ENCODE assay signal across 10 mouse cellular contexts in the genomic region with DNA sequence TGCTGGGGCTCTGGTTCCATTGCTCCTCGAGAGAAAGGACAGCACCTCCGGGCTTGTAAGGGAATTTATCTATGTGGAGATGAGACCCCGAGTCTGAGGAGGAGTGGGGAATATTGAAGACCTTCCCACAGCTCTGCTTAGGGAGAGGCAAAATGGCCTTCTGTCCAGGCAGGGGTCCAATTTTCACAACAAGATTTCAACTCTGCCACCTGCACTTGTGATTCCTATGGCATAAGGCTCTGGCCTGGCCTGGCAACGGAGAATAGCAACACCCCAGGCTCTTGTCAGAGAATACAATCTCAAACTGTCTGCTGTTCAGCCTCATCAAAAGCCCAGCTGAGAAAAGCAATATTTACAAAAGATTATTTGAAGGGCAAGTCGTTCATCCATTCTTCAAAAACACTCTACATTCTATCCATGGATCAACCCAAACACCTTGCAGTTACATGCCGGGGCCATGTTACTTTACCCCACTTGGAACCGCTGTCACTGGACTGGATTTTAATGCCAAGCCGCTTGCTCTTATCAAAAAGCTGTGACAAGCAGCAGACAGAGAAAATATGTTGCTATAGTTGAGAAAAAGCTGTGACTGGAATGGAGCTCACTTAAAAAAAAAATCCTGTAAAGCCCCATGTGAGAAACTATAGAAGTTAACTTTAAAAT.
DNase-seq lines count a peak whose midpoint lies in the region; TF ChIP-seq lines count a peak whose summit lies in the region.
"Had no signal": no experiment of that assay in that cellular context is flagged by ENCODE, and none has a peak within 500 bp of the region (broad histone marks: within the 10 kb centered on the region; RNA-seq: fewer than 3 reads in every experiment).

No protein-coding gene starts in this region.

- DNase-seq in cerebellum, postnatal 25 days, result peak; percentile 22 to 50
- no peak for DNase-seq in cerebellum, adult 8-10 months
- DNase-seq in heart, adult 8-10 months (ENCODE audit: low spot score), result peak; percentile 15
- DNase-seq in heart, postnatal 25 days (ENCODE audit: low spot score), result no peak
- peak; percentile 31 for DNase-seq in brain, embryonic 14.5 days (ENCODE audit: low read depth)
- peak; percentile 51 to 62 for DNase-seq in heart, postnatal 10 days
- no peak for DNase-seq in right cerebral cortex, postnatal 25 days
- DNase-seq: adrenal gland, postnatal 14 days; gastrocnemius, postnatal 36 days; kidney, adult 8-10 months had no signal

- no peak for TF ChIP-seq POLR2A in brain, embryonic 14.5 days (IDR thresholded peaks at IDR 0.05; ENCODE audit: borderline replicate concordance, extremely low read depth, insufficient read depth, insufficient read length, poor library complexity, severe bottlenecking)

- no peak for TF ChIP-seq CTCF in brain, embryonic 14.5 days (IDR thresholded peaks at IDR 0.05; ENCODE audit: borderline replicate concordance, extremely low read depth, insufficient read depth, insufficient read length)

- intact Hi-C loops in heart, postnatal 25 days (cut with DNase I), result no loop called here
- intact Hi-C loops in heart, postnatal 10 days (cut with DNase I), result loop anchor here (5.0 kb wide), 1 partner anchor 130 kb away; no protein-coding TSS in a partner anchor

Comparison
In these comparisons a context has a peak if more than half of its experiments do, and no peak if none do; other contexts are left out.
1. DNase-seq: peak in cerebellum, postnatal 25 days (2 of 2), heart, adult 8-10 months (single experiment), brain, embryonic 14.5 days (single experiment) and heart, postnatal 10 days (2 of 2); none in cerebellum, adult 8-10 months (single experiment), heart, postnatal 25 days (single experiment) and right cerebral cortex, postnatal 25 days (single experiment).